Mouse (Mus musculus) MEL-GATA-1-ER (cell line): ENCODE measurements at regions not wholly inside any gene's neighbourhood (a gene's known extent, or its start where the extent isn't known, plus 50 kb on each side); places are given as distances from the start of the nearest gene placed in this dataset.

Experiments used
- DNase-seq: peaks from one replicate; pipeline ENCODE4 v3.0.0-alpha.2; 2012; ENCODE audit warnings: low read depth; ENCODE audit errors: extremely low read depth

GRCm38 (mm10) chr6:99840823-99841222 lies 114.6 kb upstream of the Prok2 start:
- DNase-seq, result no peak

GRCm38 (mm10) chr6:99833323-99833722 lies 107.1 kb upstream of the Prok2 start:
- no peak for DNase-seq

- DNase-seq, result no peak
Measured at GRCm38 (mm10) chr6:99827625-99828024, 101.4 kb upstream of the Prok2 start.

- DNase-seq, result no peak
Measured at GRCm38 (mm10) chr6:99824808-99825207, 98.6 kb upstream of the Prok2 start.

GRCm38 (mm10) chr6:99822471-99822870 lies 96.3 kb upstream of the Prok2 start:
- DNase-seq, result no peak

GRCm38 (mm10) chr6:99819255-99819929 lies 93.2 kb upstream of the Prok2 start:
- DNase-seq, result no peak

GRCm38 (mm10) chr6:99818486-99818885 lies 92.3 kb upstream of the Prok2 start:
- DNase-seq, result no peak

GRCm38 (mm10) chr6:99817245-99817644 lies 91.1 kb upstream of the Prok2 start:
- DNase-seq, result no peak

GRCm38 (mm10) chr6:99813102-99813501 lies 86.9 kb upstream of the Prok2 start:
- DNase-seq, result no peak

GRCm38 (mm10) chr6:99811842-99812241 lies 85.7 kb upstream of the Prok2 start:
- DNase-seq, result no peak

GRCm38 (mm10) chr6:99810974-99811798 lies 85.0 kb upstream of the Prok2 start:
- no peak for DNase-seq

- no peak for DNase-seq
Measured at GRCm38 (mm10) chr6:99804905-99805245, 78.7 kb upstream of the Prok2 start.

- DNase-seq, result peak; percentile 13
Measured at GRCm38 (mm10) chr6:99803983-99804904, 78.1 kb upstream of the Prok2 start.

GRCm38 (mm10) chr6:99800919-99801318 lies 74.7 kb upstream of the Prok2 start:
- no peak for DNase-seq

GRCm38 (mm10) chr6:99800324-99800723 lies 74.1 kb upstream of the Prok2 start:
- no peak for DNase-seq

- DNase-seq, result no peak
Measured at GRCm38 (mm10) chr6:99796390-99796789, 70.2 kb upstream of the Prok2 start.

GRCm38 (mm10) chr6:99793546-99793945 lies 67.4 kb upstream of the Prok2 start:
- no peak for DNase-seq

GRCm38 (mm10) chr6:99792353-99792752 lies 66.2 kb upstream of the Prok2 start:
- DNase-seq, result no peak

GRCm38 (mm10) chr6:99786977-99787376 lies 60.8 kb upstream of the Prok2 start:
- no peak for DNase-seq

- peak; percentile 41 for DNase-seq
Measured at GRCm38 (mm10) chr6:99785212-99785611, 59.0 kb upstream of the Prok2 start.

GRCm38 (mm10) chr6:99784804-99785203 lies 58.6 kb upstream of the Prok2 start:
- no peak for DNase-seq

- DNase-seq, result no peak
Measured at GRCm38 (mm10) chr6:99784285-99784684, 58.1 kb upstream of the Prok2 start.
